Mouse (Mus musculus): ENCODE data around the gene Lcn10. TPM values are rescaled to one million over a fixed set of nuclear protein-coding genes. Genes with fewer than 3 reads are reported as not detected.
A peak's percentile ranks its signal among the peaks of the same experiment; 100 is the strongest.

Lcn10 gene
- not detected in 2 replicates for polyA plus RNA-seq (2012; rRNA removed)

GRCm38 (mm10) chr2:25682426-25682825 is at the start of gene Lcn10:
Gene Lcn10 (plus strand): TSS chr2:25682726.
- H3K27ac ChIP-seq (ENCODE audit: insufficient read depth, low read depth, low read length), result no peak within 1 kb of the TSS
- TF ChIP-seq CTCF (conservative IDR thresholded peaks at IDR 0.05; ENCODE audit: insufficient read depth, insufficient read length, low read depth, low read length) (no peak), POLR2A (IDR thresholded peaks at IDR 0.05; ENCODE audit: low read depth, low read length) (no peak)
- H3K36me3 ChIP-seq (ENCODE audit: control insufficient read depth, insufficient read depth, low read length), result no peaks in the 10 kb centered on the region
- no peaks in the 10 kb centered on the region for H3K27me3 ChIP-seq (replicated peaks; ENCODE audit: control insufficient read depth, insufficient read depth, low read length)
- no peaks in the 10 kb centered on the region for H3K4me1 ChIP-seq (ENCODE audit: control insufficient read depth, insufficient read depth, low read length)
- no peak for DNase-seq
- 75% methylated on average over 2 of the region's 2 CpGs for WGBS
- no peak within 1 kb of the TSS for H3K4me3 ChIP-seq (ENCODE audit: insufficient read depth, low read depth, low read length)

GRCm38 (mm10) chr2:25633616-25634015 is 48.9 kb upstream of the Lcn10 start:
- Histone ChIP-seq H3K27me3 (replicated peaks; ENCODE audit: control insufficient read depth, insufficient read depth, low read length) (no peaks in the 10 kb centered on the region), H3K27ac (ENCODE audit: insufficient read depth, low read depth, low read length) (no peak overlapping the region), H3K4me1 (ENCODE audit: control insufficient read depth, insufficient read depth, low read length) (no peaks in the 10 kb centered on the region), H3K4me3 (ENCODE audit: insufficient read depth, low read depth, low read length) (no peak overlapping the region), H3K36me3 (ENCODE audit: control insufficient read depth, insufficient read depth, low read length) (no peaks in the 10 kb centered on the region)
- 83% methylated on average over 3 of the region's 3 CpGs for WGBS
- DNase-seq, result no peak
- TF ChIP-seq CTCF (conservative IDR thresholded peaks at IDR 0.05; ENCODE audit: insufficient read depth, insufficient read length, low read depth, low read length) (no peak), POLR2A (IDR thresholded peaks at IDR 0.05; ENCODE audit: low read depth, low read length) (no peak)

DNA sequence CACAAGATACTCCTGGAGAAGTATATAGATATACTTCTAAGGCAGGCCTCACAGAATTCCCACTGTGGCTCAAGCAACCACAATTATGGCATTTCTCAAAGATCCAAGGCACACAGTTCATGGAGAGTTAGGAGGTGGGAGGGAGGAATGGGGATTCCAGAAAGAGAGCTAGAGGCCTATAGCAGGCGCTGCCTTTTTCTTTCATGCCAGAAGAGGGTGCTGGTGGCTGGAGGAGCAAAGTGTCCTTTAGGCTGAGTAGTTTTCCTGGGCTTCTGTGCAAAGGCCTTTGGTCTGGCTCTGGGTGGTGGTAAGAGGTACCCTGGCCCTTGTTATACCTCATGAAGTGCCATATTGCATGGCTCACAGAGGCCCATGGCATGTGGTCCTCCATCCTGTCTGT is 48.5 kb upstream of the Lcn10 start:
- H3K27ac ChIP-seq (ENCODE audit: insufficient read depth, low read depth, low read length), result no peak overlapping the region
- no peaks in the 10 kb centered on the region for H3K4me1 ChIP-seq (ENCODE audit: control insufficient read depth, insufficient read depth, low read length)
- WGBS, result 79% methylated on average over 1 of the region's 1 CpGs
- TF ChIP-seq POLR2A (IDR thresholded peaks at IDR 0.05; ENCODE audit: low read depth, low read length) (no peak), CTCF (conservative IDR thresholded peaks at IDR 0.05; ENCODE audit: insufficient read depth, insufficient read length, low read depth, low read length) (peak; percentile 18; the same call in 1 of the 2 replicates)
- no peak for DNase-seq
- no peak overlapping the region for H3K4me3 ChIP-seq (ENCODE audit: insufficient read depth, low read depth, low read length)
- no peaks in the 10 kb centered on the region for H3K36me3 ChIP-seq (ENCODE audit: control insufficient read depth, insufficient read depth, low read length)
- H3K27me3 ChIP-seq (replicated peaks; ENCODE audit: control insufficient read depth, insufficient read depth, low read length), result no peaks in the 10 kb centered on the region

DNA sequence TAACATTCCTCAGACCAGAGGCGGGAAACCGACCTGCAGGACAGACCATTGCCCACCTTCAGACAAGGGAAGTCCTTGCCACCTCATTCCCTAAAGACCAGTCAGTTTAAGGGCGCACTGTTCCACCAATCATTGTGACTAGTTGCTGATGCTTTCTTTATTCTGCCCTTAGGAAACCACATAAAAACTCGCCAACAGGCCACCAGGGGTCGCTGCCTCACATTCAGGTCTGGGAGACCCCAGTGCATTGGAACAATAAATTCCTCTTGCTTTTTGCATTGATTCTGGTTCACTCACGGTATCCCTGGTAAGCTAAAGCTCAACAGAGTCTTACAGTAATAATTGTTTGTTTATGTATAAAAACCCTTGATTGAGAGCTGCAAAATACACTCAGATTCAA is 42.6 kb upstream of the Lcn10 start:
- TF ChIP-seq CTCF (conservative IDR thresholded peaks at IDR 0.05; ENCODE audit: insufficient read depth, insufficient read length, low read depth, low read length) (peak; percentile 52), POLR2A (IDR thresholded peaks at IDR 0.05; ENCODE audit: low read depth, low read length) (no peak)
- H3K36me3 ChIP-seq (ENCODE audit: control insufficient read depth, insufficient read depth, low read length), result no peaks in the 10 kb centered on the region
- H3K4me3 ChIP-seq (ENCODE audit: insufficient read depth, low read depth, low read length), result no peak overlapping the region
- WGBS, result 22% methylated on average over 6 of the region's 6 CpGs
- H3K27ac ChIP-seq (ENCODE audit: insufficient read depth, low read depth, low read length), result no peak overlapping the region
- no peaks in the 10 kb centered on the region for H3K27me3 ChIP-seq (replicated peaks; ENCODE audit: control insufficient read depth, insufficient read depth, low read length)
- DNase-seq, result no peak
- no peaks in the 10 kb centered on the region for H3K4me1 ChIP-seq (ENCODE audit: control insufficient read depth, insufficient read depth, low read length)

- Histone ChIP-seq H3K27me3 (replicated peaks; ENCODE audit: control insufficient read depth, insufficient read depth, low read length) (no peaks in the 10 kb centered on the region), H3K4me1 (ENCODE audit: control insufficient read depth, insufficient read depth, low read length) (no peaks in the 10 kb centered on the region), H3K4me3 (ENCODE audit: insufficient read depth, low read depth, low read length) (no peak within 1 kb of the TSS), H3K36me3 (ENCODE audit: control insufficient read depth, insufficient read depth, low read length) (no peaks in the 10 kb centered on the region), H3K27ac (ENCODE audit: insufficient read depth, low read depth, low read length) (no peak within 1 kb of the TSS)
- WGBS, result 91% methylated on average over 2 of the region's 2 CpGs
- TF ChIP-seq CTCF (conservative IDR thresholded peaks at IDR 0.05; ENCODE audit: insufficient read depth, insufficient read length, low read depth, low read length), result no peak
- no peak for TF ChIP-seq POLR2A (IDR thresholded peaks at IDR 0.05; ENCODE audit: low read depth, low read length)
- no peak for DNase-seq
These were observed 29.6 kb upstream of the Lcn10 start, which contains the start of gene Lcn8 for GRCm38 (mm10) chr2:25652902-25653301. Gene Lcn8 (plus strand): TSS chr2:25653120.

GRCm38 (mm10) chr2:25654502-25654901 is 28.0 kb upstream of the Lcn10 start:
- Histone ChIP-seq H3K27ac (ENCODE audit: insufficient read depth, low read depth, low read length) (no peak overlapping the region), H3K27me3 (replicated peaks; ENCODE audit: control insufficient read depth, insufficient read depth, low read length) (no peaks in the 10 kb centered on the region), H3K36me3 (ENCODE audit: control insufficient read depth, insufficient read depth, low read length) (no peaks in the 10 kb centered on the region), H3K4me3 (ENCODE audit: insufficient read depth, low read depth, low read length) (no peak overlapping the region), H3K4me1 (ENCODE audit: control insufficient read depth, insufficient read depth, low read length) (no peaks in the 10 kb centered on the region)
- 45% methylated on average over 1 of the region's 1 CpGs for WGBS
- DNase-seq, result no peak
- TF ChIP-seq CTCF (conservative IDR thresholded peaks at IDR 0.05; ENCODE audit: insufficient read depth, insufficient read length, low read depth, low read length), result no peak
- no peak for TF ChIP-seq POLR2A (IDR thresholded peaks at IDR 0.05; ENCODE audit: low read depth, low read length)

GRCm38 (mm10) chr2:25656691-25657090 is 25.8 kb upstream of the Lcn10 start:
- TF ChIP-seq POLR2A (IDR thresholded peaks at IDR 0.05; ENCODE audit: low read depth, low read length), result no peak
- no peak for TF ChIP-seq CTCF (conservative IDR thresholded peaks at IDR 0.05; ENCODE audit: insufficient read depth, insufficient read length, low read depth, low read length)
- 88% methylated on average over 4 of the region's 4 CpGs for WGBS

More at GRCm38 (mm10) chr2:25656691-25657090, 25.8 kb upstream of the Lcn10 start:
- no peak for DNase-seq
- Histone ChIP-seq H3K27me3 (replicated peaks; ENCODE audit: control insufficient read depth, insufficient read depth, low read length) (no peaks in the 10 kb centered on the region), H3K36me3 (ENCODE audit: control insufficient read depth, insufficient read depth, low read length) (no peaks in the 10 kb centered on the region), H3K4me3 (ENCODE audit: insufficient read depth, low read depth, low read length) (no peak overlapping the region), H3K27ac (ENCODE audit: insufficient read depth, low read depth, low read length) (no peak overlapping the region), H3K4me1 (ENCODE audit: control insufficient read depth, insufficient read depth, low read length) (no peaks in the 10 kb centered on the region)

Data from kidney, adult 2 months (tissue).